Mouse (Mus musculus): Measurements from ENCODE around the gene Wasl. TPM values are rescaled to one million over a fixed set of nuclear protein-coding genes. Genes with fewer than 3 reads are reported as not detected.

Gene Wasl
- polyA plus RNA-seq (2015; fragmentation: Illumina TruSeq; extraction: RNeasy Lipid Tissue Mini Kit (QIAGEN cat#74804); ENCODE audit: low read depth, low replicate concordance), result 73.8 TPM

DNA sequence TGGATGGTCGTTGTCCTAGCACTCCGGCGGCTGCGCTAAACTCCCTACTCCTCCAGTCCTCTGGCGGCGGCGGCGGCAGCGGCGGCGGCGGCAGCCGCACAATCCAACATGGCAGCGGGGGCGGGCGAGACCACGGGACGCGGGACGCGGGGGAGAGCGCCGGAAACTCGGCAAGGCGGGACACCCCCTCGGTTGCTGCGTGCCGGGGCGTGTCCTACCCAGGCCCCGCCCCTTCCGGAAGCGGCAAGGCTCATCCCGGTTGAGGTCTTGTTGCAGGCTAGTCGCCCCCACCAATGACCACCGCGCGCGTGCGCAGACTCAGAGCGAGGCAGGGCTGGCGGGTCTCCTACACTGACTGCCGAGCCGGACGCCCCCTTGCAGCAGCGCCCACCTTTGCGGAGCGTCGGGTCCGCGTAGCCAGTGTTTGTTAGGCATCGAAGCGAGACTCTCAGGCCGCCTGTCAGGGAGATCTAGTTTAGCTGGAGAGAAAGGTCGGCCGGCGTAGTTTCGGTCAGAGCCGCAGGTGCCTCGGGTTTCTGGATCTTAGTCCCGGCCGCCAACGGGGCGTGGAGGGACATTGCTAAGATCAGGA is at the start of gene Wasl:
Wasl (minus strand) TSS at position 143 of the 592 bp plus-strand sequence.

DNA sequence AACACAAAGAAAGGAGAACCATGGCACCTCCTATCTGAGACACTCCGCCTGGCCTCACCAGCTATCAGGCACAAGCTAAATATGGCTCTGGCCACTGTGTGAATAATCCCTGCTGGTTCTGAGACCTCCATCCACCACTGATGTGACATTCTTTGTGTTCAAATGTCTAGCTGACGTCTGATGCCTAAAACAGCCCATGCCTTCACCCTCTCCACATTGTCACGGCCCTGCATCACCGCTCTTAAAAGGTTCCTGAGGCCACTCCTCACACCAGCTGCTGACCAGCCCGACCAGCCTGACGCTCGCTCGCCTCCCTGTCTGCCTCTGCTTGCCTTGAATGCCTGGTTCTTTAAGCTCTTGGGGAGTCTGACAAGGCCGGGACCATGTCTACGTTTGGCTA is 67.3 kb downstream of the Wasl start, which contains the start of gene Lmod2:
Lmod2 (plus strand) TSS at position 263 of the 400 bp plus-strand sequence.

Other genes starting within 250 kb of the Wasl start
- gene Iqub, start 149.9 kb downstream of the Wasl start, polyA plus RNA-seq (2015; fragmentation: Illumina TruSeq; extraction: RNeasy Lipid Tissue Mini Kit (QIAGEN cat#74804); ENCODE audit: low read depth, low replicate concordance), result 1.2 TPM
- gene Ndufa5, start 137.0 kb downstream of the Wasl start, polyA plus RNA-seq (2015; fragmentation: Illumina TruSeq; extraction: RNeasy Lipid Tissue Mini Kit (QIAGEN cat#74804); ENCODE audit: low read depth, low replicate concordance), result 346 TPM
- not detected for gene Asb15, start 136.9 kb downstream of the Wasl start, polyA plus RNA-seq (2015; fragmentation: Illumina TruSeq; extraction: RNeasy Lipid Tissue Mini Kit (QIAGEN cat#74804); ENCODE audit: low read depth, low replicate concordance)
- gene Lmod2, start 67.2 kb downstream of the Wasl start, polyA plus RNA-seq (2015; fragmentation: Illumina TruSeq; extraction: RNeasy Lipid Tissue Mini Kit (QIAGEN cat#74804); ENCODE audit: low read depth, low replicate concordance), result not detected
- not detected for gene Hyal6, start 68.2 kb upstream of the Wasl start, polyA plus RNA-seq (2015; fragmentation: Illumina TruSeq; extraction: RNeasy Lipid Tissue Mini Kit (QIAGEN cat#74804); ENCODE audit: low read depth, low replicate concordance)
- not detected for gene Hyal4, start 83.3 kb upstream of the Wasl start, polyA plus RNA-seq (2015; fragmentation: Illumina TruSeq; extraction: RNeasy Lipid Tissue Mini Kit (QIAGEN cat#74804); ENCODE audit: low read depth, low replicate concordance)
- gene Spam1, start 126.2 kb upstream of the Wasl start, polyA plus RNA-seq (2015; fragmentation: Illumina TruSeq; extraction: RNeasy Lipid Tissue Mini Kit (QIAGEN cat#74804); ENCODE audit: low read depth, low replicate concordance), result not detected
- gene Hyal5, start 193.0 kb upstream of the Wasl start, polyA plus RNA-seq (2015; fragmentation: Illumina TruSeq; extraction: RNeasy Lipid Tissue Mini Kit (QIAGEN cat#74804); ENCODE audit: low read depth, low replicate concordance), result not detected